Mouse (Mus musculus): ENCODE data around the gene Tmem69. TPM values are rescaled to one million over a fixed set of nuclear protein-coding genes. Genes with fewer than 3 reads are reported as not detected.

Gene Tmem69
- polyA plus RNA-seq, 1 experiment from 2014 or later: 21.3 TPM

GRCm38 (mm10) chr4:116537737-116538136 lies 18.0 kb downstream of the Tmem69 start:
- Histone ChIP-seq H3K36me3 (replicated peaks) (peaks cover 29% of the 10 kb centered on the region), H3K4me3 (replicated peaks) (no peak overlapping the region), H3K4me2 (no peak overlapping the region), H3K27ac (replicated peaks) (no peak overlapping the region), H3K27me3 (no peaks in the 10 kb centered on the region), H3K9ac (no peak overlapping the region), H3K4me1 (replicated peaks) (no peaks in the 10 kb centered on the region), H3K9me3 (replicated peaks) (no peaks in the 10 kb centered on the region)
- WGBS (ENCODE audit: insufficient replicate concordance): 69% methylated on average over 3 of the region's 3 CpGs
- no peak for ATAC-seq (ENCODE audit: insufficient read depth)

- Histone ChIP-seq H3K27ac (replicated peaks) (no peak overlapping the region), H3K9me3 (replicated peaks) (no peaks in the 10 kb centered on the region), H3K27me3 (no peaks in the 10 kb centered on the region), H3K4me2 (no peak overlapping the region), H3K4me1 (replicated peaks) (no peaks in the 10 kb centered on the region), H3K36me3 (replicated peaks) (peaks cover 32% of the 10 kb centered on the region), H3K4me3 (replicated peaks) (no peak overlapping the region), H3K9ac (no peak overlapping the region)
- no peak for ATAC-seq (ENCODE audit: insufficient read depth)
Measured at GRCm38 (mm10) chr4:116536351-116536750, 19.4 kb downstream of the Tmem69 start.

GRCm38 (mm10) chr4:116531109-116531508 lies 24.6 kb downstream of the Tmem69 start:
- no peak for ATAC-seq (ENCODE audit: insufficient read depth)
- 71% methylated on average over 2 of the region's 2 CpGs for WGBS (ENCODE audit: insufficient replicate concordance)
- no peak overlapping the region for H3K27ac ChIP-seq (replicated peaks)

GRCm38 (mm10) chr4:116507425-116508218 lies 48.1 kb downstream of the Tmem69 start, which contains the start of gene Ipp:
Gene Ipp (plus strand): TSS chr4:116507549.
- Histone ChIP-seq H3K36me3 (replicated peaks) (peaks cover 9% of the 10 kb centered on the region; the same call in 1 of the 2 replicates), H3K4me1 (replicated peaks) (peaks cover 26% of the 10 kb centered on the region), H3K9ac (peak within 1 kb of the TSS; percentile 69), H3K4me2 (peak within 1 kb of the TSS; percentile 81), H3K27ac (replicated peaks) (peak within 1 kb of the TSS; percentile 77), H3K4me3 (replicated peaks) (peak within 1 kb of the TSS; percentile 65), H3K27me3 (no peaks in the 10 kb centered on the region), H3K9me3 (replicated peaks) (no peaks in the 10 kb centered on the region)
- peak; percentile 97 for ATAC-seq (ENCODE audit: insufficient read depth)
- under 1% methylated on average over 55 of the region's 55 CpGs for WGBS (ENCODE audit: insufficient replicate concordance)

More at GRCm38 (mm10) chr4:116531109-116531508, 24.6 kb downstream of the Tmem69 start:
- H3K36me3 ChIP-seq (replicated peaks): peaks cover 39% of the 10 kb centered on the region
- H3K9me3 ChIP-seq (replicated peaks): no peaks in the 10 kb centered on the region
- H3K4me3 ChIP-seq (replicated peaks): no peak overlapping the region
- no peak overlapping the region for H3K9ac ChIP-seq
- no peaks in the 10 kb centered on the region for H3K27me3 ChIP-seq
- no peaks in the 10 kb centered on the region for H3K4me1 ChIP-seq (replicated peaks)
- no peak overlapping the region for H3K4me2 ChIP-seq

GRCm38 (mm10) chr4:116506886-116507424 lies 48.8 kb downstream of the Tmem69 start:
- no peaks in the 10 kb centered on the region for H3K27me3 ChIP-seq
- peaks cover 9% of the 10 kb centered on the region; the same call in 1 of the 2 replicates for H3K36me3 ChIP-seq (replicated peaks)
- 22% methylated on average over 11 of the region's 11 CpGs for WGBS (ENCODE audit: insufficient replicate concordance)
- peak overlapping the region; percentile 81 for H3K4me2 ChIP-seq
- H3K4me1 ChIP-seq (replicated peaks): peaks cover 26% of the 10 kb centered on the region
- peak; percentile 4; the same call in 1 of the 2 replicates for ATAC-seq (ENCODE audit: insufficient read depth)
- peak overlapping the region; percentile 77; the same call in 1 of the 2 replicates for H3K27ac ChIP-seq (replicated peaks)
- H3K9me3 ChIP-seq (replicated peaks): no peaks in the 10 kb centered on the region
- H3K9ac ChIP-seq: peak overlapping the region; percentile 69
- H3K4me3 ChIP-seq (replicated peaks): peak overlapping the region; percentile 65

Other genes starting within 250 kb of the Tmem69 start
- gene Mast2, start 91.8 kb downstream of the Tmem69 start, polyA plus RNA-seq (2015; fragmentation: Nextera tagmentation; extraction: Ambion mirVana): 6.2 and 7.2 TPM in 2 replicates
- gene Ipp, start 48.4 kb downstream of the Tmem69 start, polyA plus RNA-seq (2015; fragmentation: Nextera tagmentation; extraction: Ambion mirVana): 13.3 and 13.6 TPM in 2 replicates
- 12.6 and 13.4 TPM in 2 replicates for gene Gpbp1l1, start 1.7 kb upstream of the Tmem69 start, polyA plus RNA-seq (2015; fragmentation: Nextera tagmentation; extraction: Ambion mirVana)
- gene Ccdc17, start 40.7 kb upstream of the Tmem69 start, polyA plus RNA-seq (2015; fragmentation: Nextera tagmentation; extraction: Ambion mirVana): 1.1 and 2.3 TPM in 2 replicates
- gene Nasp, start 72.0 kb upstream of the Tmem69 start, polyA plus RNA-seq (2015; fragmentation: Nextera tagmentation; extraction: Ambion mirVana): 42.7 and 49.9 TPM in 2 replicates
- 291 and 322 TPM in 2 replicates for gene Akr1a1, start 95.7 kb upstream of the Tmem69 start, polyA plus RNA-seq (2015; fragmentation: Nextera tagmentation; extraction: Ambion mirVana)
- 835 and 937 TPM in 2 replicates for gene Prdx1, start 129.6 kb upstream of the Tmem69 start, polyA plus RNA-seq (2015; fragmentation: Nextera tagmentation; extraction: Ambion mirVana)
- 8.9 and 9.9 TPM in 2 replicates for gene Mmachc, start 152.5 kb upstream of the Tmem69 start, polyA plus RNA-seq (2015; fragmentation: Nextera tagmentation; extraction: Ambion mirVana)
- gene Ccdc163, start 152.6 kb upstream of the Tmem69 start, polyA plus RNA-seq (2015; fragmentation: Nextera tagmentation; extraction: Ambion mirVana): 10.1 and 10.4 TPM in 2 replicates
- 4.7 and 5.3 TPM in 2 replicates for gene Tesk2, start 165.0 kb upstream of the Tmem69 start, polyA plus RNA-seq (2015; fragmentation: Nextera tagmentation; extraction: Ambion mirVana)